Mouse (Mus musculus) duodenum, adult 2 months (tissue): Measurements from ENCODE around the gene Hkdc1. TPM values are rescaled to one million over a fixed set of nuclear protein-coding genes. Genes with fewer than 3 reads are reported as not detected.

ENCODE experiments used
- polyA plus RNA-seq: library from polyadenylated mRNA; depleted of rRNA; stranded (reverse); fragments of >200 nt; gene quantifications from 2 replicates; pipeline ENCODE4 v1.2.3, GENCODE M21; 2012; ENCODE audit warnings: low replicate concordance; rRNA removed

Hkdc1 gene
- 68.8 and 92.7 TPM in 2 replicates for polyA plus RNA-seq

DNA sequence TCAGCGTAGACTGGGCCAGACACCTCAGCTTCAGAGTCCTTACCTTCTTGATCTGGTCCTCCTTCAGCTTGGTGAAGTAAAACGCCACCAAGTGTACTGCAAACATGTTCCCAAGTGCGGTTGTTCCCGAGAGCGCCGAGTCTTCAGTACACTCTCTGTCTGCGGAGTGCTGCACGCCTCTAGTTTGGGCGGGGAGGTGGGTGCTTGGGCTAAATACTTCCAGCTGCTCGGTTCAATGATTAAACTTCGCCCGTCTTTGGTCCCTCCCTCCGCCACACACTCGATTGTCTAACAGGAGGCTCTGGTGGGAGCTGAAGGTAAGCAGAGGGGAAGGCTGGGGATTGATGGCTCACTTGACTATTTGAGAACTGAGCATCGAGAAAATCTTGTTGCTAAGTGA lies at the start of gene Hkdc1:
Gene Hkdc1 (minus strand): TSS at position 237 of the 400 bp plus-strand sequence.

DNA sequence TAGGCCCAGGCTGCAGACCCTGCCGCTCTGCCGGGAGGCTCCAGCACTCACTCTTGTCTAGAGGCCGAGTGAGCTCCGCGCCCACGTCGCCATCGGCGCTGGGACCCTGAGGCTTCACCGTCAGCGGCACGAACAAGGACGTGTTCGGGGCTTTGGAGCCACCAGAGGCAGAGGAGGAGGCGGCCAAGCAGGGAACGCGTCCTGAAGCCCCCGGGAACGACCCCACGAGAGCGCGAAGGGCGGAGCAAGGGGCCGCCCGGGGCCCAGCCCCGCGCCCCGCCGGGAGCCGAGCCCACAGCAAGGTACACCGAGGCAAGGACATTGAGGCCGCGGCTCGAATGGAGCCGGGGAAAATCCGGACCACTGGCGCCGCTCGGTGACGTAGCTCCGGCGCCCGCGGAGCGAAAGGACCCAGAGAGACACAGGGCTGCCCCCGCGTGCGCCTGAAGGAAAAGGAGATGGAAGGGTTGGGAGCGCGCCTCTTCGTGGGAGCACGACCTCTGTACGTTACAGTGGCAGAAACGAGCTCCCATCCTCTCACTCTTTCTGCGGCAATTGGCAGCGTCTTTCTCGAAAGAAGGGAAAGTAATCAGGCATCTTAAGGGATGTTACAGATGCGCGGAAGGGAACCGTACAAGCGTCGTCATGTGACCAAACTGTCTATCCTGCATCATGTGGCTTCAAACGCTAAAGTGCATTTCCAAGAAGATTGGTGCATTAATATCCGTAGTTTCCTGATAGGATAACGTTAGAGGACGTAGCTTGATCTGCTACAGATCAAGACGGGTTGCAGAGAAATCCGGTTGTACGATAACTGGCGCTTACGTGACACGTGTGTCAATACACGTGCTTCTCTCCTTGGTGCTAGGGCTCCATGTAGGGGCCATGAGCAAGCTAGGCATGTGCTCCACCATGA lies 27.3 kb upstream of the Hkdc1 start, which contains the start of the genes 4930507D05Rik and Supv3l1:
Gene 4930507D05Rik (plus strand): TSS at position 126 of the 916 bp plus-strand sequence.
Gene Supv3l1 (minus strand): TSS at position 375 of the 916 bp plus-strand sequence.

DNA sequence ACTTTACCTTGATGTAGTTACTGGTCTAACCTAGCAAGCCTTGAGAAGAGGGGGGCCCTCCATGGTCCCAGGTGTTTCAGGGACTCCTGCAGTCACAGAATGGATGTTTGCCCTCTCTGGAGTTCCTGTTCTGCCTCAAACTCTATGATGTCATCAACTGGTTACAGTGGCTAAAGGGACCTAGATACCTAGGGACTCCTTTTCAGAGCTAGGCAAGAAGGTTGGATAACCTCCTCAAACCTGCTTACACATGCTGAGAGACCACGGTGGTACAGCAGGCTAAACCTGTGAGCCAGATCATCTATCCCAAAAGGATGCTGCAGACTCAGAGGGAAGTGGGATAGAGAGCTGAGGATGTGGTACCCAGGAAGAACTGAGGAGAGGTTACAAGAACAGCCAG lies 42.5 kb downstream of the Hkdc1 start, which contains the start of gene Hk1:
Gene Hk1 (minus strand): TSS at position 101 of the 400 bp plus-strand sequence.

Other genes starting within 250 kb of the Hkdc1 start
- 166 and 329 TPM in 2 replicates for gene Tspan15, start 191.2 kb downstream of the Hkdc1 start, polyA plus RNA-seq
- 1.4 and 4.9 TPM in 2 replicates for gene Tacr2, start 170.1 kb downstream of the Hkdc1 start, polyA plus RNA-seq
- 9.6 and 13.5 TPM in 2 replicates for gene Hk1, start 42.6 kb downstream of the Hkdc1 start, polyA plus RNA-seq
- gene 4930507D05Rik, start 27.0 kb upstream of the Hkdc1 start, polyA plus RNA-seq = 0.08 TPM in 1 of 2 replicates, not detected in the other
- 9.6 and 10.7 TPM in 2 replicates for gene Supv3l1, start 27.2 kb upstream of the Hkdc1 start, polyA plus RNA-seq
- gene Vps26a, start 64.3 kb upstream of the Hkdc1 start, polyA plus RNA-seq = 3.2 and 3.8 TPM in 2 replicates
- gene Srgn, start 105.0 kb upstream of the Hkdc1 start, polyA plus RNA-seq = 5.9 and 6.0 TPM in 2 replicates
- gene Kif1bp, start 156.0 kb upstream of the Hkdc1 start, polyA plus RNA-seq = 10.6 and 11.5 TPM in 2 replicates
- gene Ddx21, start 179.8 kb upstream of the Hkdc1 start, polyA plus RNA-seq = 1.4 and 2.7 TPM in 2 replicates
- 1.1 and 1.5 TPM in 2 replicates for gene Ddx50, start 228.7 kb upstream of the Hkdc1 start, polyA plus RNA-seq